Mouse (Mus musculus) pancreas, adult 10 weeks (tissue): ENCODE measurements around the gene Bod1l. TPM values are rescaled to one million over a fixed set of nuclear protein-coding genes. Genes with fewer than 3 reads are reported as not detected.

Experiments
- polyA plus RNA-seq: library from polyadenylated mRNA; stranded (reverse); fragments of 350-450 nt; fragmentation: Illumina TruSeq; extraction: RNeasy Lipid Tissue Mini Kit (QIAGEN cat#74804); gene quantifications from one replicate; pipeline ENCODE4 v1.2.3, GENCODE M21; 2015; ENCODE audit warnings: low read depth, low replicate concordance; ENCODE audit not compliant: insufficient read depth

The Bod1l gene
- 3.9 TPM for polyA plus RNA-seq

DNA sequence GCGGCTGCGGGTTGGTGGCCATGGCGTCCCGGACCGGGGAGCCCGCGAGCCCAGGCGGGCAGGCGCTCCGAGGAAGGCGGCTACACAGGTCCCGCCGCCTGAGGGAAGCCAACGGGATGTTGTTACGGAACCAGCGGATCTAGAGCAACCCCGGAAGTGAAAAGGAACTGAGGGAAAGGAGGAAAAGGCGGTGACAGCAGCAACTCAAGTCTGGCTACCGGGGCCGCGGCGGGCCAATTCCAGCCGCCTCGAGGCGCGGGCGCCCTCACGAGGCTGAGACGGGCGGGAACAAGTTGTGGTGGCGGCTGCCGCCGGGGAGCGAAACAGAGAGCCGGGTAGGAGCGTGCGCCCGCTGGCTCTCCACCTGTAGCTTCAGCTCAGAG lies at the start of gene Bod1l:
Gene Bod1l (minus strand): TSS at position 169 of the 383 bp plus-strand sequence.

DNA sequence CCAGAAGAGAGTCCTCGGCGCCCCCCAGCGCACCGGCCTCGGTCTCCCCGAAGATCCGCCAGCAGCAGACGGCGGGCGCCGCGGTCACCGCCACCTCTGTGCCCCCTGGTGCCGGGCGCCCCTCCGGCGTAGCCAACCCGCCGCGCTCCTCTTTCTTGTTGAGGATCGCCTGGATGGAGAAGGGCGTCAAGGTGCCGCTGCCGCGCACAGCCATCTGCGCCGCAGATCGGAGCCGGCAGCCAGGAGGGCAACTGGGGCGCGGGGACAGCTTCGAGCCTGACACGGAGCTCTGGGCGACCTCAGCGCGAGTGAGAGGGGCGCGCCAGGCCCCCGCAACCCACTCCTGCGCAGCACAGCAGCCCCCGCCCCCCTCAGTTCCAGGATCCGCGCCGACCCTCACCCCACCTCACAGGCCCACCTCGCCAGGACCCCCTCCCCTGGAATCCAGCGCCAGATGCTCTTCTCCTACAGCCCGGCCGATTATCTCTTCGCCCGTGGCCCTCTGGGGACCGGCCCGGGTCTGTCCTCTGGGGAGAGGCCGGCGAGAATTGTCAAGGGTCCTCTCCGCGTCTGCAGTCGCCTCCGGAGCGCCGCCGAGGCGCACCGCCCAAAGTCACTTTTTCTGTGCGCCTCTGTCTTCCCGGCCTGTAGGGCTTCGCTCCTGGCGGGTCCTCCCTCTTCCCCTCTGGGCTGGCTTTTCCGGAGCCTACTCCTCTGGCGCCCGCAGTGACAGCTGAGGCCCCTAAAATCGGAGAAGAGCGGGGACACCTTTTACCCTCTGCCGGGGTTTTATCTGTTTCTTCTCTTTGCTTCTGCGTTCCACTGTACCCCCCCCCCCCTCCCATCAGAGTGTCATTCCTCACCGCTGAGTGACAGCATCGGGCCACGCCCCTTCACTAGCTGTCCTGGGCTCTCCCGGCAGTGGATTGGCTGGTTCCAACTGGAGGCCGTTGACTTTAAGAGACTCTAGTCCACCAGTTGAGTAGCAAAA lies 80.1 kb downstream of the Bod1l start, which contains the start of gene Nkx3-2:
Gene Nkx3-2 (minus strand): TSS at position 771 of the 991 bp plus-strand sequence.

Other genes with a start within 250 kb of the Bod1l start
- gene Rab28, start 136.2 kb downstream of the Bod1l start, polyA plus RNA-seq = 11.3 TPM
- gene Nkx3-2, start 79.8 kb downstream of the Bod1l start, polyA plus RNA-seq = not detected
- gene Gm16223, start 223.6 kb upstream of the Bod1l start, polyA plus RNA-seq = not detected